8 mouse cellular contexts compared by ENCODE assay signal in genomic region chr3:37724171-37724804, GRCm38 (mm10). TPM values are rescaled to one million over a fixed set of nuclear protein-coding genes. Genes with fewer than 3 reads are reported as not detected.
A peak's percentile ranks its signal among the peaks of the same experiment; 100 is the strongest.
DNase-seq lines count a peak whose midpoint lies in the region; ATAC-seq and TF ChIP-seq lines count a peak whose summit lies in the region.

Gene Gm5148, minus strand, starts transcription at chr3:37724490.

- DNase-seq in CD8-positive naive resting alpha-beta T cell, adult 2 months (ENCODE audit: low read depth in 2 of 2, low spot score in 2 of 2) = peak; percentile 55 to 67
- peak; percentile 97 for DNase-seq in kidney, adult 2 months
- peak; percentile 77 for DNase-seq in limb, embryonic 11.5 days (ENCODE audit: low spot score)
- DNase-seq in midbrain, embryonic 10.5 days (ENCODE audit: low spot score) = peak; percentile 45
- peak; percentile 41 to 53 for DNase-seq in right cerebral cortex, postnatal 36 days (ENCODE audit: low spot score in 2 of 2)
- no peak for DNase-seq in spleen, postnatal 36 days (ENCODE audit: low spot score in 2 of 2)

- no peaks in the 10 kb centered on the region for H3K36me3 ChIP-seq in forebrain, embryonic 16.5 days (ENCODE audit: control insufficient read depth, insufficient read depth)
- H3K36me3 ChIP-seq in kidney, adult 2 months (ENCODE audit: control insufficient read depth, insufficient read depth, low read length) = no peaks in the 10 kb centered on the region
- H3K36me3 ChIP-seq in limb, embryonic 11.5 days (ENCODE audit: control insufficient read depth, insufficient read depth, low read length) = no peaks in the 10 kb centered on the region
- no peaks in the 10 kb centered on the region for H3K36me3 ChIP-seq in midbrain, embryonic 10.5 days

- H3K27ac ChIP-seq in forebrain, embryonic 16.5 days (ENCODE audit: low read length) = peak within 1 kb of the TSS; percentile 26; the same call in 1 of the 2 replicates
- H3K27ac ChIP-seq in kidney, adult 2 months (ENCODE audit: insufficient read depth, low read depth, low read length) = peak within 1 kb of the TSS; percentile 95
- H3K27ac ChIP-seq in limb, embryonic 11.5 days (replicated peaks; ENCODE audit: low read depth, low read length) = peak within 1 kb of the TSS; percentile 81
- peak within 1 kb of the TSS; percentile 79 for H3K27ac ChIP-seq in midbrain, embryonic 10.5 days (replicated peaks)

- no peaks in the 10 kb centered on the region for H3K9me3 ChIP-seq in forebrain, embryonic 16.5 days (ENCODE audit: control insufficient read depth, low read length)
- H3K9me3 ChIP-seq in limb, embryonic 11.5 days (ENCODE audit: control insufficient read depth, low read length) = no peaks in the 10 kb centered on the region
- H3K9me3 ChIP-seq in midbrain, embryonic 10.5 days (replicated peaks) = no peaks in the 10 kb centered on the region

- WGBS in forebrain, embryonic 16.5 days = 3% methylated on average over 24 of the region's 24 CpGs
- WGBS in kidney, adult 2 months = 24% methylated on average over 24 of the region's 24 CpGs
- WGBS in limb, embryonic 11.5 days = under 1% methylated on average over 24 of the region's 24 CpGs
- WGBS in midbrain, embryonic 10.5 days = 2% methylated on average over 24 of the region's 24 CpGs

- H3K27me3 ChIP-seq in forebrain, embryonic 16.5 days (replicated peaks; ENCODE audit: control insufficient read depth, insufficient read depth, low read length) = no peaks in the 10 kb centered on the region
- no peaks in the 10 kb centered on the region for H3K27me3 ChIP-seq in kidney, adult 2 months (replicated peaks; ENCODE audit: control insufficient read depth, insufficient read depth, low read length)
- H3K27me3 ChIP-seq in limb, embryonic 11.5 days (ENCODE audit: control insufficient read depth, insufficient read depth, low read length) = no peaks in the 10 kb centered on the region
- H3K27me3 ChIP-seq in midbrain, embryonic 10.5 days (ENCODE audit: low read depth, poor library complexity, severe bottlenecking) = peaks cover 72% of the 10 kb centered on the region

- peak within 1 kb of the TSS; percentile 49 for H3K4me3 ChIP-seq in forebrain, embryonic 16.5 days (replicated peaks; ENCODE audit: low read length)
- peak within 1 kb of the TSS; percentile 33 for H3K4me3 ChIP-seq in kidney, adult 2 months (ENCODE audit: insufficient read depth, low read depth, low read length)
- H3K4me3 ChIP-seq in limb, embryonic 11.5 days (ENCODE audit: low read depth, low read length) = peak within 1 kb of the TSS; percentile 36
- peak within 1 kb of the TSS; percentile 53 for H3K4me3 ChIP-seq in midbrain, embryonic 10.5 days

- peaks cover 21% of the 10 kb centered on the region for H3K4me1 ChIP-seq in forebrain, embryonic 16.5 days (replicated peaks; ENCODE audit: control insufficient read depth, insufficient read depth, low read length)
- H3K4me1 ChIP-seq in kidney, adult 2 months (ENCODE audit: control insufficient read depth, insufficient read depth, low read length) = peaks cover 30% of the 10 kb centered on the region
- H3K4me1 ChIP-seq in limb, embryonic 11.5 days (ENCODE audit: control insufficient read depth, insufficient read depth, low read length) = peaks cover 14% of the 10 kb centered on the region
- H3K4me1 ChIP-seq in midbrain, embryonic 10.5 days = peaks cover 33% of the 10 kb centered on the region

- H3K9ac ChIP-seq in forebrain, embryonic 16.5 days (replicated peaks; ENCODE audit: low read depth, low read length) = peak within 1 kb of the TSS; percentile 62
- H3K9ac ChIP-seq in limb, embryonic 11.5 days (ENCODE audit: low read length) = peak within 1 kb of the TSS; percentile 66

- ATAC-seq in cerebellum, adult (ENCODE audit: insufficient number of reproducible peaks, low FRiP score, low TSS enrichment) = peak; percentile 83
- ATAC-seq in forebrain, embryonic 16.5 days = peak; percentile 59
- peak; percentile 67; the same call in 1 of the 2 replicates for ATAC-seq in limb, embryonic 11.5 days (ENCODE audit: insufficient number of reproducible peaks, low FRiP score, low TSS enrichment, low read depth)

- TF ChIP-seq POLR2A in kidney, adult 2 months (IDR thresholded peaks at IDR 0.05; ENCODE audit: low read depth, low read length) = no peak

- peak; percentile 47; the same call in 1 of the 2 replicates for TF ChIP-seq CTCF in kidney, adult 2 months (conservative IDR thresholded peaks at IDR 0.05; ENCODE audit: insufficient read depth, insufficient read length, low read depth, low read length)

- peak within 1 kb of the TSS; percentile 85 for H3K4me2 ChIP-seq in forebrain, embryonic 16.5 days (ENCODE audit: low read length)
- H3K4me2 ChIP-seq in limb, embryonic 11.5 days (ENCODE audit: low read depth, severe bottlenecking) = peak within 1 kb of the TSS; percentile 67

RNA-seq across cellular contexts. Expression of gene Gm5148, which starts in this region (rescaled TPM):
- 5.1 and 6.1 TPM in 2 replicates for polyA plus RNA-seq in forebrain, embryonic 16.5 days (2015; fragmentation: Nextera tagmentation; extraction: Ambion mirVana)
- polyA plus RNA-seq in kidney, adult 2 months (2012; rRNA removed) = 9.3 and 10.8 TPM in 2 replicates
- 5.6 and 6.0 TPM in 2 replicates for polyA plus RNA-seq in limb, embryonic 11.5 days (2014; fragmentation: Nextera tagmentation; extraction: Ambion mirVana)
- 2.6 and 2.9 TPM in 2 replicates for polyA plus RNA-seq in midbrain, embryonic 10.5 days (2016; fragmentation: Nextera tagmentation; extraction: Ambion mirVana)

Comparison
In these comparisons a context has a peak if more than half of its experiments do, and no peak if none do; other contexts are left out.
1. DNase-seq: peak in CD8-positive naive resting alpha-beta T cell, adult 2 months (2 of 2), kidney, adult 2 months (single experiment), limb, embryonic 11.5 days (single experiment), midbrain, embryonic 10.5 days (single experiment) and right cerebral cortex, postnatal 36 days (2 of 2); none in spleen, postnatal 36 days (0 of 2).
2. H3K27ac ChIP-seq: peak in every context shown above with its lines; median percentile 95 in kidney, adult 2 months; 81 in limb, embryonic 11.5 days; 79 in midbrain, embryonic 10.5 days; 26 in forebrain, embryonic 16.5 days.
3. Peak in every context shown above with its lines, with median percentiles within 50 percentile points of each other: ATAC-seq and H3K4me3 ChIP-seq.